Mouse (Mus musculus): ENCODE measurements around the gene Pdlim7. TPM values are rescaled to one million over a fixed set of nuclear protein-coding genes. Genes with fewer than 3 reads are reported as not detected.

The Pdlim7 gene
- polyA plus RNA-seq, 1 experiment, result 84.4 TPM

DNA sequence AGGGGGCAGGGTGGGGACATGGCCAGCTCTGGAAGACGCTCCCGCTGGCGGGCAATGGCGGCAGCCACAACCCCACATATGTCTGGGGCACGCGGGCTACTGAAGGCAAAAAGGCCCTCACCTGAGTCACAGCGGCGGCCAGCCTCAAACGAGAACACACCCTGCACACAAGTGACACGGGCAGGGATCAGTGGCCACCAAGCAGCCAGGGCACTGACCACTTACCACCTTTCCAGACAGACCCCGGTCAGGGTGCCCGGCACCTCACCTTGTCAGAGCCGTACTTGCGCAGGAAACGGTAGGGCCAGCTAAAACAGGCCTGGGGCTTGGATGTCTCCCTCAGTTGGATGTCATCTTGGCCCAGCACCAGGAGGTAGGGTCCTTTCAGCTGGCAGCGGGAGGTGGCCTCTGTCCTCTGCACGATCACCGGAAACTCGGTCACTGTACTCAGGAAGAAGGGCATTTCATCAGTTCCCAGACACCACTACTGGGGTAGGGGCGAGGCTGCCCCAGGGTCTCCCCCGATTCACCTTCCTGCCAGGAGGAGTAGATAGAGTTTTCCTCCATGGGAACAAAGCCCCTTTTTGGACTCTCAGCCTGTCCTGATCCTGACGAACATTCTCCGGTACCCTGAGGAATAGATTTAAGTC is 10.6 kb upstream of the Pdlim7 start:
- Histone ChIP-seq H3K9me3 (replicated peaks; ENCODE audit: control insufficient read depth, insufficient read depth, low read length, poor library complexity, severe bottlenecking) (no peaks in the 10 kb centered on the region), H3K9ac (ENCODE audit: low read depth, poor library complexity, severe bottlenecking) (peak overlapping the region; percentile 14), H3K4me3 (ENCODE audit: low read depth, low read length) (no peak overlapping the region; the same call in 1 of the 2 replicates), H3K4me1 (ENCODE audit: control insufficient read depth, insufficient read depth, low read length) (no peaks in the 10 kb centered on the region), H3K36me3 (ENCODE audit: control insufficient read depth, insufficient read depth, low read length, poor library complexity, severe bottlenecking) (no peaks in the 10 kb centered on the region), H3K27ac (ENCODE audit: insufficient read depth, low read length) (no peak overlapping the region), H3K27me3 (ENCODE audit: control insufficient read depth, insufficient read depth, low read length, poor library complexity, severe bottlenecking) (no peaks in the 10 kb centered on the region)
- TF ChIP-seq EP300 (IDR thresholded peaks at IDR 0.05; ENCODE audit: insufficient read depth, low read depth, low read length), result no peak
- no peak for TF ChIP-seq POLR2A (IDR thresholded peaks at IDR 0.05; ENCODE audit: insufficient read depth, low read length)
- no peak for TF ChIP-seq CTCF (IDR thresholded peaks at IDR 0.05; ENCODE audit: low read depth, low read length)

DNA sequence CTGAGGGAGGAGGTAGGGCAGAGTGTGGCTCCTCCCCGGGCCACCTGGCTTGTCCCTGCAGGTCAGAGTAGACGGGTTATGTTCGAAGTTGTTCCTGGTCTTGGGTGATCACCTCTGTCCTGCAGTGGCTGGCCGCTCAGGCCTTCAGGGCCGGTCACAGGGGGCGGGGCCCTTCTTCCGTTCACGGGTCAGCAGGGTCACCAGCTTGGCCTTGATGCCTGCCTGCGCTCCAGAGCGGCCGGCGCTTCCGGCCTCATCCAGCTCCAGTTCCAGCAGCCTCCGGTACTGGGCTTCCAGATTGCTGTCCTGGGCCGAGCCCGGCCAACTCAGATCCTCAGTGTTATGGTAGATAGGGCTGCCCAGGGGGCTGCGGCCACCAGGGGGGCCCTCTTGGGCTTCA is 9.8 kb upstream of the Pdlim7 start:
- peak overlapping the region; percentile 14 for H3K9ac ChIP-seq (ENCODE audit: low read depth, poor library complexity, severe bottlenecking)

DNA sequence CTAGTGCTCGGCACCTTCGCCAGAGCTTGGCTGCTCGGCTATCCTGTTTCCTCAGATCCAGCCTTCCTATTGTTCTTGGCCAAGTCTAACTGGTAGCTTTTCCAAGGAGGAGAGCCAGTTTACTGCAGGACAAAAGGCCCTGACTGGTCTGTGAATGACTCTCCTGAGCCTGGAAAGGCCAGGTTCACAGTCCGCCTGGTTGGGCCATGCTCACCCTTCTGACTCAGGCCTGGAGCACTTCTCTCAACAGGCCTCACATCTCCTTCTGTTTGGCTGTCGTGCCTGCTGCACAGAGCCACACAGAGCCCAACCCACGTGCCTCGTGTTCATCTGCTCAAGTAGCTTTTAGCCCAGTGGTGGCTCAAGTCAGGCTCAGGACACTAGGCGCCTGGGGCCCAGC is 9.3 kb upstream of the Pdlim7 start:
- TF ChIP-seq POLR2A (IDR thresholded peaks at IDR 0.05; ENCODE audit: insufficient read depth, low read length), result no peak
- Histone ChIP-seq H3K4me3 (ENCODE audit: low read depth, low read length) (peak overlapping the region; percentile 34; the same call in 1 of the 2 replicates), H3K9me3 (replicated peaks; ENCODE audit: control insufficient read depth, insufficient read depth, low read length, poor library complexity, severe bottlenecking) (no peaks in the 10 kb centered on the region), H3K4me1 (ENCODE audit: control insufficient read depth, insufficient read depth, low read length) (no peaks in the 10 kb centered on the region), H3K27ac (ENCODE audit: insufficient read depth, low read length) (no peak overlapping the region), H3K36me3 (ENCODE audit: control insufficient read depth, insufficient read depth, low read length, poor library complexity, severe bottlenecking) (no peaks in the 10 kb centered on the region), H3K27me3 (ENCODE audit: control insufficient read depth, insufficient read depth, low read length, poor library complexity, severe bottlenecking) (no peaks in the 10 kb centered on the region), H3K9ac (ENCODE audit: low read depth, poor library complexity, severe bottlenecking) (peak overlapping the region; percentile 14; the same call in 1 of the 2 replicates)

More for the DNA sequence above, 9.8 kb upstream of the Pdlim7 start:
- H3K4me3 ChIP-seq (ENCODE audit: low read depth, low read length), result peak overlapping the region; percentile 34
- TF ChIP-seq POLR2A (IDR thresholded peaks at IDR 0.05; ENCODE audit: insufficient read depth, low read length), result no peak
- TF ChIP-seq CTCF (IDR thresholded peaks at IDR 0.05; ENCODE audit: low read depth, low read length), result no peak
- H3K27ac ChIP-seq (ENCODE audit: insufficient read depth, low read length), result no peak overlapping the region
- no peaks in the 10 kb centered on the region for H3K36me3 ChIP-seq (ENCODE audit: control insufficient read depth, insufficient read depth, low read length, poor library complexity, severe bottlenecking)
- H3K9me3 ChIP-seq (replicated peaks; ENCODE audit: control insufficient read depth, insufficient read depth, low read length, poor library complexity, severe bottlenecking), result no peaks in the 10 kb centered on the region
- H3K4me1 ChIP-seq (ENCODE audit: control insufficient read depth, insufficient read depth, low read length), result no peaks in the 10 kb centered on the region
- no peaks in the 10 kb centered on the region for H3K27me3 ChIP-seq (ENCODE audit: control insufficient read depth, insufficient read depth, low read length, poor library complexity, severe bottlenecking)

DNA sequence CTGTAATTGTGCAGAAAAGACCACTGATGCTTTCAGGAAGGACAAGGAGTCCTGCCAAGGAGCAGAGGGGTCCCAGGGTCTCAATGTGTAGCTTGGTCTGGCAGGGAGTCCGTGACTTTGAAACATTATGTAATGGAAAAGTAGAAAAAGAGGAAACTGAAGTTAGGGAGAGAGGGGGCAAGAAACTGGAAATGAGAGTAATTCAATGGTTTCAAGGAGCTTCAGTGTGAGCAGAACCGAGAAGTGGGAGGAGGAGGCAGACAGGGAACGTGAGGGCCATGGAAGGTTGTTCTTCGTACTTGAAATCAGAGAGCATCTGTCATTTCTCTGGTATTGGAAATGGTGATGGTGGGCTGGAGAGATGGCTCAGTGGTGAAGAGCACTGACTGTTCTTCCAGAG is 6.1 kb upstream of the Pdlim7 start:
- no peaks in the 10 kb centered on the region for H3K9me3 ChIP-seq (replicated peaks; ENCODE audit: control insufficient read depth, insufficient read depth, low read length, poor library complexity, severe bottlenecking)
- no peaks in the 10 kb centered on the region for H3K27me3 ChIP-seq (ENCODE audit: control insufficient read depth, insufficient read depth, low read length, poor library complexity, severe bottlenecking)
- H3K27ac ChIP-seq (ENCODE audit: insufficient read depth, low read length), result no peak overlapping the region
- H3K4me1 ChIP-seq (ENCODE audit: control insufficient read depth, insufficient read depth, low read length), result no peaks in the 10 kb centered on the region
- no peak for TF ChIP-seq EP300 (IDR thresholded peaks at IDR 0.05; ENCODE audit: insufficient read depth, low read depth, low read length)
- no peak for TF ChIP-seq CTCF (IDR thresholded peaks at IDR 0.05; ENCODE audit: low read depth, low read length)
- TF ChIP-seq POLR2A (IDR thresholded peaks at IDR 0.05; ENCODE audit: insufficient read depth, low read length), result no peak
- H3K4me3 ChIP-seq (ENCODE audit: low read depth, low read length), result no peak overlapping the region
- H3K9ac ChIP-seq (ENCODE audit: low read depth, poor library complexity, severe bottlenecking), result no peak overlapping the region
- H3K36me3 ChIP-seq (ENCODE audit: control insufficient read depth, insufficient read depth, low read length, poor library complexity, severe bottlenecking), result no peaks in the 10 kb centered on the region

DNA sequence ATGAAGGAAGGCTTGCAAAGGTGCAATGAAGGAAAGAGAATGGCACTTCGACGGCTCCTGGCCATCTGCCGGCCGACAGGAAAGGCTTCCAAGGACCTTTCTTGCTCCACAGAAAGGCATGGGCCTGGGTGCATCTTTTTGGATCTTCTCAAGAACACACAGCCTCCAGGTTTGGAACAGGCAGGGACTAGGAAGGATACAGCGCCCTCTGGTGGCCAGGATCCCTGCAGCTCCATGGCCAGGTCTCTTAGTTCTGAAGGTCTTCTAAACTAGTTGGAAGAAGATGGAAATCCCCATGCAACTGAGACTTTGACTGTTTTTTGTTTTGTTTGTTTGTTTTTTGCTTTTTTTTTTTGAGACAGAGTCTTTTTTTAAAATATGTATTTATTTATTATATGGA is 3.5 kb upstream of the Pdlim7 start:
- no peaks in the 10 kb centered on the region for H3K27me3 ChIP-seq (ENCODE audit: control insufficient read depth, insufficient read depth, low read length, poor library complexity, severe bottlenecking)
- H3K9ac ChIP-seq (ENCODE audit: low read depth, poor library complexity, severe bottlenecking), result no peak overlapping the region
- no peaks in the 10 kb centered on the region for H3K9me3 ChIP-seq (replicated peaks; ENCODE audit: control insufficient read depth, insufficient read depth, low read length, poor library complexity, severe bottlenecking)
- no peaks in the 10 kb centered on the region for H3K36me3 ChIP-seq (ENCODE audit: control insufficient read depth, insufficient read depth, low read length, poor library complexity, severe bottlenecking)
- H3K4me3 ChIP-seq (ENCODE audit: low read depth, low read length), result no peak overlapping the region
- H3K27ac ChIP-seq (ENCODE audit: insufficient read depth, low read length), result no peak overlapping the region
- H3K4me1 ChIP-seq (ENCODE audit: control insufficient read depth, insufficient read depth, low read length), result peaks cover 2% of the 10 kb centered on the region
- no peak for TF ChIP-seq POLR2A (IDR thresholded peaks at IDR 0.05; ENCODE audit: insufficient read depth, low read length)
- peak; percentile 93 for TF ChIP-seq CTCF (IDR thresholded peaks at IDR 0.05; ENCODE audit: low read depth, low read length)
- no peak for TF ChIP-seq EP300 (IDR thresholded peaks at IDR 0.05; ENCODE audit: insufficient read depth, low read depth, low read length)

DNA sequence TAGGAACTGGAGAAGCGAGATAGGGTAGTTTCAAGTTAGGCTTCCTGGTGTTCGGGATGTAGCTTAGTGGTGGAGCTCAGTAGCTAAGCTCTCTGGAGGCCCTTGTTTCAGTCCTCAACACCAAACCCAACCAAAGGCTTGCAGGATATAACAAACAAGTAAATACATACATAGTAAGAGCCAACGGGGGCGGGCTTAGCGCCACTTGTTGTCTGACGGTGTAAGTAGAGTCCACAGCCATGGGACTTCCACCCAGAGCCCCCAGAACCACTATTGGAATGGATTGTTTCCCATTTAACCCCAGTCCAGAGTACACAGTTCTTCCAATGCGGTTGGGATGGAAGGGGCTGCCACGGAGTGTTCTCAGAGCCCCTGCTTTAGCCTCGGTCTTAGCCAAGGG is 352 bp upstream of the Pdlim7 start:
- Histone ChIP-seq H3K9ac (ENCODE audit: low read depth, poor library complexity, severe bottlenecking) (peak overlapping the region; percentile 74), H3K9me3 (replicated peaks; ENCODE audit: control insufficient read depth, insufficient read depth, low read length, poor library complexity, severe bottlenecking) (no peaks in the 10 kb centered on the region), H3K36me3 (ENCODE audit: control insufficient read depth, insufficient read depth, low read length, poor library complexity, severe bottlenecking) (no peaks in the 10 kb centered on the region), H3K27ac (ENCODE audit: insufficient read depth, low read length) (no peak overlapping the region), H3K4me1 (ENCODE audit: control insufficient read depth, insufficient read depth, low read length) (peaks cover 11% of the 10 kb centered on the region), H3K27me3 (ENCODE audit: control insufficient read depth, insufficient read depth, low read length, poor library complexity, severe bottlenecking) (no peaks in the 10 kb centered on the region), H3K4me3 (ENCODE audit: low read depth, low read length) (no peak overlapping the region)
- TF ChIP-seq POLR2A (IDR thresholded peaks at IDR 0.05; ENCODE audit: insufficient read depth, low read length), result no peak
- TF ChIP-seq CTCF (IDR thresholded peaks at IDR 0.05; ENCODE audit: low read depth, low read length), result no peak
- no peak for TF ChIP-seq EP300 (IDR thresholded peaks at IDR 0.05; ENCODE audit: insufficient read depth, low read depth, low read length)
